Mouse (Mus musculus) lung, postnatal 0 days (tissue): ENCODE results near the gene Sik1.

Experiments
- CTCF ChIP-seq: IDR thresholded peaks from 2 replicates; pipeline ENCODE4 v1.5.1; 2016; ENCODE audit warnings: antibody characterized with exemption, mild to moderate bottlenecking
- EP300 ChIP-seq: IDR thresholded peaks from 2 replicates; pipeline ENCODE4 v1.6.1; 2016; ENCODE audit warnings: antibody characterized with exemption, mild to moderate bottlenecking, control low read depth

- TF ChIP-seq CTCF, result no peak
- TF ChIP-seq EP300, result no peak
Observed at GRCm38 (mm10) chr17:31836772-31837171, 18.8 kb downstream of the Sik1 start.
